Mouse (Mus musculus) kidney, adult 9 months (tissue): ENCODE data around the gene Ehf.

Experiments used
- DNase-seq: peaks from one replicate; pipeline ENCODE4 v3.0.0; 2022

Ehf gene

GRCm38 (mm10) chr2:103303132-103303531 lies at the start of gene Ehf:
Ehf (minus strand) TSS chr2:103303278.
- DNase-seq = peak; percentile 34

- DNase-seq = peak; percentile 72
These were observed 44.4 kb upstream of the Ehf start for GRCm38 (mm10) chr2:103347417-103347891.

GRCm38 (mm10) chr2:103346751-103347289 lies 43.7 kb upstream of the Ehf start:
- DNase-seq = no peak

GRCm38 (mm10) chr2:103343611-103344010 lies 40.5 kb upstream of the Ehf start:
- DNase-seq = no peak

GRCm38 (mm10) chr2:103342123-103342522 lies 39.0 kb upstream of the Ehf start:
- no peak for DNase-seq

- DNase-seq = no peak
These were observed 38.4 kb upstream of the Ehf start for GRCm38 (mm10) chr2:103341375-103341971.

GRCm38 (mm10) chr2:103338706-103339105 lies 35.6 kb upstream of the Ehf start:
- no peak for DNase-seq

- no peak for DNase-seq
These were observed 34.3 kb upstream of the Ehf start for GRCm38 (mm10) chr2:103337370-103337769.

GRCm38 (mm10) chr2:103336621-103337020 lies 33.5 kb upstream of the Ehf start:
- no peak for DNase-seq

GRCm38 (mm10) chr2:103336000-103336399 lies 32.9 kb upstream of the Ehf start:
- DNase-seq = no peak

GRCm38 (mm10) chr2:103331666-103332191 lies 28.7 kb upstream of the Ehf start:
- DNase-seq = no peak

GRCm38 (mm10) chr2:103328731-103329130 lies 25.7 kb upstream of the Ehf start:
- no peak for DNase-seq

GRCm38 (mm10) chr2:103325301-103326048 lies 22.4 kb upstream of the Ehf start:
- DNase-seq = no peak

GRCm38 (mm10) chr2:103324320-103324719 lies 21.2 kb upstream of the Ehf start:
- DNase-seq = no peak

- no peak for DNase-seq
These were observed 19.1 kb upstream of the Ehf start for GRCm38 (mm10) chr2:103322171-103322570.

GRCm38 (mm10) chr2:103321638-103322037 lies 18.6 kb upstream of the Ehf start:
- no peak for DNase-seq

- no peak for DNase-seq
These were observed 10.9 kb upstream of the Ehf start for GRCm38 (mm10) chr2:103314002-103314401.

GRCm38 (mm10) chr2:103312640-103313039 lies 9.6 kb upstream of the Ehf start:
- DNase-seq = no peak

GRCm38 (mm10) chr2:103310663-103311062 lies 7.6 kb upstream of the Ehf start:
- no peak for DNase-seq

GRCm38 (mm10) chr2:103306686-103307085 lies 3.6 kb upstream of the Ehf start:
- no peak for DNase-seq

GRCm38 (mm10) chr2:103302669-103303068 lies 409 bp downstream of the Ehf start:
- no peak for DNase-seq

- no peak for DNase-seq
These were observed 4.2 kb downstream of the Ehf start for GRCm38 (mm10) chr2:103298711-103299463.

- DNase-seq = no peak
These were observed 8.6 kb downstream of the Ehf start for GRCm38 (mm10) chr2:103294526-103294925.
